Comparison of ENCODE assay signal across 8 mouse cellular contexts in the genomic region with DNA sequence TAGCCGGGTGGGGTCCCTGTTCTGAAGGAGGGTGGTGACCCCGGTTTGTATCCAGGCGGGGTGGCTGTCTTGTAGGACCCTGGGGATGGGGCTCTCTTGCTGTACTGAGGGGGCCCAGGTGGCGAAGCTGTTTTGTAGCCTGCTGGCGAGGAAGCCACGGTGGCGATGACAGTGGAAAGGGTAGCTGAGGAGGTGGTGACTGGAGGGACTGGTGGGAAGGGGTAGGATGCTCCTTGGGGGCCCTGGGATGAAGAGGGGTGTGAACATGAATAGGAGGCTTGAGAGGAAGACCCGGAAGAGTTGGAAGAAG. TPM values are rescaled to one million over a fixed set of nuclear protein-coding genes. Genes with fewer than 3 reads are reported as not detected.
A peak's percentile ranks its signal among the peaks of the same experiment; 100 is the strongest.
DNase-seq lines count a peak whose midpoint lies in the region; ATAC-seq and TF ChIP-seq lines count a peak whose summit lies in the region.

No protein-coding gene starts in this region.

- peak overlapping the region; percentile 86 for H3K4me2 ChIP-seq in liver, embryonic 11.5 days
- H3K4me2 ChIP-seq in stomach, postnatal 0 days (replicated peaks; ENCODE audit: low read depth), result peak overlapping the region; percentile 100

- peaks cover 52% of the 10 kb centered on the region for H3K36me3 ChIP-seq in heart, embryonic 10.5 days
- H3K36me3 ChIP-seq in thymus, adult 2 months (ENCODE audit: control insufficient read depth, insufficient read depth, low read length), result no peaks in the 10 kb centered on the region
- H3K36me3 ChIP-seq in liver, embryonic 11.5 days (ENCODE audit: control insufficient read depth, insufficient read depth, low read length), result peaks cover 2% of the 10 kb centered on the region; the same call in 1 of the 2 replicates
- peaks cover 23% of the 10 kb centered on the region for H3K36me3 ChIP-seq in stomach, postnatal 0 days (ENCODE audit: control insufficient read depth, insufficient read depth, low read length)

- H3K9me3 ChIP-seq in heart, embryonic 10.5 days, result no peaks in the 10 kb centered on the region
- no peaks in the 10 kb centered on the region for H3K9me3 ChIP-seq in liver, embryonic 11.5 days (ENCODE audit: control insufficient read depth, low read length)
- H3K9me3 ChIP-seq in stomach, postnatal 0 days (ENCODE audit: control insufficient read depth, low read length), result no peaks in the 10 kb centered on the region

- peaks cover 29% of the 10 kb centered on the region for H3K4me1 ChIP-seq in heart, embryonic 10.5 days
- peaks cover 30% of the 10 kb centered on the region for H3K4me1 ChIP-seq in thymus, adult 2 months (replicated peaks; ENCODE audit: control insufficient read depth, insufficient read depth, low read length)
- peaks cover 14% of the 10 kb centered on the region for H3K4me1 ChIP-seq in liver, embryonic 11.5 days (replicated peaks; ENCODE audit: control insufficient read depth, insufficient read depth, low read length)
- no peaks in the 10 kb centered on the region; the same call in 1 of the 2 replicates for H3K4me1 ChIP-seq in stomach, postnatal 0 days (replicated peaks; ENCODE audit: control insufficient read depth, insufficient read depth)

- no peak for TF ChIP-seq CTCF in thymus, adult 2 months (IDR thresholded peaks at IDR 0.05; ENCODE audit: borderline replicate concordance, control insufficient read depth, extremely low read depth, insufficient read depth, low read length, poor library complexity)
- TF ChIP-seq CTCF in stomach, postnatal 0 days (IDR thresholded peaks at IDR 0.05; ENCODE audit: low read depth), result no peak

- H3K27ac ChIP-seq in heart, embryonic 10.5 days, result peak overlapping the region; percentile 95
- no peak overlapping the region for H3K27ac ChIP-seq in thymus, adult 2 months (ENCODE audit: control insufficient read depth, insufficient read depth, low read length)
- H3K27ac ChIP-seq in liver, embryonic 11.5 days (ENCODE audit: low read depth, low read length), result peak overlapping the region; percentile 69; the same call in 1 of the 2 replicates
- peak overlapping the region; percentile 91 for H3K27ac ChIP-seq in stomach, postnatal 0 days (replicated peaks)

- no peak for ATAC-seq in liver, embryonic 11.5 days (replicated peaks; ENCODE audit: low FRiP score)
- no peak for ATAC-seq in stomach, postnatal 0 days (ENCODE audit: low FRiP score, low TSS enrichment)
- no peak for ATAC-seq in inflammation-experienced regulatory T-cells, adult 6 months

- no peak for TF ChIP-seq POLR2A in thymus, adult 2 months (IDR thresholded peaks at IDR 0.05; ENCODE audit: control insufficient read depth, extremely low read depth, insufficient read depth, low read length, poor library complexity)

- DNase-seq in heart, embryonic 10.5 days (ENCODE audit: low spot score), result no peak
- no peak for DNase-seq in heart, postnatal 14 days
- no peak for DNase-seq in thymus, adult 2 months
- DNase-seq in thymus, postnatal 14 days, result no peak
- no peak for DNase-seq in liver, embryonic 11.5 days (ENCODE audit: low spot score)
- DNase-seq in stomach, postnatal 0 days (ENCODE audit: low spot score), result no peak
- DNase-seq in right cerebral cortex, postnatal 25 days, result no peak

- H3K4me3 ChIP-seq in heart, embryonic 10.5 days, result peak overlapping the region; percentile 75
- peak overlapping the region; percentile 72 for H3K4me3 ChIP-seq in thymus, adult 2 months (ENCODE audit: control insufficient read depth, insufficient read depth, low read length)
- H3K4me3 ChIP-seq in liver, embryonic 11.5 days (ENCODE audit: low read depth, low read length), result peak overlapping the region; percentile 60
- peak overlapping the region; percentile 59 for H3K4me3 ChIP-seq in stomach, postnatal 0 days (ENCODE audit: low read depth, low read length)

- intact Hi-C loops in heart, postnatal 14 days (cut with DNase I), result no loop called here

- TF ChIP-seq EP300 in stomach, postnatal 0 days (optimal IDR thresholded peaks at IDR 0.05), result no peak

- no peaks in the 10 kb centered on the region for H3K27me3 ChIP-seq in heart, embryonic 10.5 days (ENCODE audit: insufficient read depth, poor library complexity, severe bottlenecking)
- H3K27me3 ChIP-seq in thymus, adult 2 months (ENCODE audit: control insufficient read depth, insufficient read depth, low read length), result no peaks in the 10 kb centered on the region
- no peaks in the 10 kb centered on the region for H3K27me3 ChIP-seq in liver, embryonic 11.5 days (replicated peaks; ENCODE audit: control insufficient read depth, insufficient read depth, low read length)
- H3K27me3 ChIP-seq in stomach, postnatal 0 days (ENCODE audit: control insufficient read depth, insufficient read depth, low read length), result no peaks in the 10 kb centered on the region

- peak overlapping the region; percentile 76 for H3K9ac ChIP-seq in liver, embryonic 11.5 days (ENCODE audit: low read depth, low read length)
- peak overlapping the region; percentile 90 for H3K9ac ChIP-seq in stomach, postnatal 0 days (ENCODE audit: low read length)

- 21% methylated on average over 8 of the region's 8 CpGs for WGBS in heart, embryonic 10.5 days
- WGBS in thymus, adult 2 months, result 14% methylated on average over 8 of the region's 8 CpGs
- WGBS in liver, embryonic 11.5 days, result 24% methylated on average over 8 of the region's 8 CpGs
- 26% methylated on average over 8 of the region's 8 CpGs for WGBS in stomach, postnatal 0 days

RNA-seq across cellular contexts. Expression of gene Grcc10, which starts 5.1 kb away (rescaled TPM):
- polyA plus RNA-seq in heart, embryonic 10.5 days (2016; fragmentation: Nextera tagmentation; extraction: Ambion mirVana), result 297 and 301 TPM in 2 replicates
- total RNA-seq in heart, postnatal 14 days (2021), result 100 to 1,000 TPM; 323 to 327 TPM
- 265 and 352 TPM in 2 replicates for polyA plus RNA-seq in thymus, adult 2 months (2012; rRNA removed)
- polyA plus RNA-seq in liver, embryonic 11.5 days (2014; fragmentation: Nextera tagmentation; extraction: Ambion mirVana), result 147 and 167 TPM in 2 replicates
- polyA plus RNA-seq in stomach, postnatal 0 days (2015; fragmentation: Nextera tagmentation; extraction: Ambion mirVana), result 292 and 310 TPM in 2 replicates
- polyA plus RNA-seq in inflammation-experienced regulatory T-cells, adult 6 months (2017; shearing (Covaris generic)), result 100 to 1,000 TPM; 415 to 626 (median 536) TPM

RNA-seq across cellular contexts. Expression of gene Ptpn6, which starts 7.7 kb away (rescaled TPM):
- 5.9 and 8.6 TPM in 2 replicates for polyA plus RNA-seq in heart, embryonic 10.5 days (2016; fragmentation: Nextera tagmentation; extraction: Ambion mirVana)
- 1 to 10 TPM; 4.2 to 8.5 TPM for total RNA-seq in heart, postnatal 14 days (2021)
- polyA plus RNA-seq in thymus, adult 2 months (2012; rRNA removed), result 210 and 212 TPM in 2 replicates
- polyA plus RNA-seq in liver, embryonic 11.5 days (2014; fragmentation: Nextera tagmentation; extraction: Ambion mirVana), result 49.5 and 50.3 TPM in 2 replicates
- polyA plus RNA-seq in stomach, postnatal 0 days (2015; fragmentation: Nextera tagmentation; extraction: Ambion mirVana), result 13.1 and 15.8 TPM in 2 replicates
- 100 to 1,000 TPM; 143 to 191 (median 176) TPM for polyA plus RNA-seq in inflammation-experienced regulatory T-cells, adult 6 months (2017; shearing (Covaris generic))

RNA-seq across cellular contexts. Expression of gene Gm45234, which starts 9.6 kb away (rescaled TPM):
- not detected in 2 replicates for polyA plus RNA-seq in heart, embryonic 10.5 days (2016; fragmentation: Nextera tagmentation; extraction: Ambion mirVana)
- 1 to 10 TPM in 1 of 2 experiments, not detected in 1; 1.5 TPM for total RNA-seq in heart, postnatal 14 days (2021)
- polyA plus RNA-seq in thymus, adult 2 months (2012; rRNA removed), result not detected in 2 replicates
- polyA plus RNA-seq in liver, embryonic 11.5 days (2014; fragmentation: Nextera tagmentation; extraction: Ambion mirVana), result 0.15 TPM in 1 of 2 replicates, not detected in the other
- polyA plus RNA-seq in stomach, postnatal 0 days (2015; fragmentation: Nextera tagmentation; extraction: Ambion mirVana), result not detected in 2 replicates
- polyA plus RNA-seq in inflammation-experienced regulatory T-cells, adult 6 months (2017; shearing (Covaris generic)), result not detected

RNA-seq across cellular contexts. Expression of gene Atn1, which starts 10.1 kb away (rescaled TPM):
- 7.4 and 11.4 TPM in 2 replicates for polyA plus RNA-seq in heart, embryonic 10.5 days (2016; fragmentation: Nextera tagmentation; extraction: Ambion mirVana)
- total RNA-seq in heart, postnatal 14 days (2021), result 10 to 100 TPM; 48.1 to 48.9 TPM
- polyA plus RNA-seq in thymus, adult 2 months (2012; rRNA removed), result 48.3 and 51.6 TPM in 2 replicates
- 4.4 and 5.5 TPM in 2 replicates for polyA plus RNA-seq in liver, embryonic 11.5 days (2014; fragmentation: Nextera tagmentation; extraction: Ambion mirVana)
- 6.6 and 6.9 TPM in 2 replicates for polyA plus RNA-seq in stomach, postnatal 0 days (2015; fragmentation: Nextera tagmentation; extraction: Ambion mirVana)
- polyA plus RNA-seq in inflammation-experienced regulatory T-cells, adult 6 months (2017; shearing (Covaris generic)), result 1 to 10 TPM; 4.8 to 5.4 (median 5.2) TPM

RNA-seq across cellular contexts. Expression of gene Eno2, which starts 23.2 kb away (rescaled TPM):
- polyA plus RNA-seq in heart, embryonic 10.5 days (2016; fragmentation: Nextera tagmentation; extraction: Ambion mirVana), result 4.5 and 4.8 TPM in 2 replicates
- 1 to 10 TPM; 2.6 to 4.0 TPM for total RNA-seq in heart, postnatal 14 days (2021)
- 10.2 and 12.9 TPM in 2 replicates for polyA plus RNA-seq in thymus, adult 2 months (2012; rRNA removed)
- polyA plus RNA-seq in liver, embryonic 11.5 days (2014; fragmentation: Nextera tagmentation; extraction: Ambion mirVana), result 2.1 and 2.6 TPM in 2 replicates
- 4.3 and 5.1 TPM in 2 replicates for polyA plus RNA-seq in stomach, postnatal 0 days (2015; fragmentation: Nextera tagmentation; extraction: Ambion mirVana)
- polyA plus RNA-seq in inflammation-experienced regulatory T-cells, adult 6 months (2017; shearing (Covaris generic)), result 10 to 100 TPM in 2 of 3 experiments, 1 to 10 TPM in 1; 3.5 to 23.1 (median 12.8) TPM
